Mouse (Mus musculus): ENCODE data around the gene Mob3a. TPM values are rescaled to one million over a fixed set of nuclear protein-coding genes. Genes with fewer than 3 reads are reported as not detected.

The Mob3a gene
- polyA plus RNA-seq, 1 experiment = 34.2 TPM

DNA sequence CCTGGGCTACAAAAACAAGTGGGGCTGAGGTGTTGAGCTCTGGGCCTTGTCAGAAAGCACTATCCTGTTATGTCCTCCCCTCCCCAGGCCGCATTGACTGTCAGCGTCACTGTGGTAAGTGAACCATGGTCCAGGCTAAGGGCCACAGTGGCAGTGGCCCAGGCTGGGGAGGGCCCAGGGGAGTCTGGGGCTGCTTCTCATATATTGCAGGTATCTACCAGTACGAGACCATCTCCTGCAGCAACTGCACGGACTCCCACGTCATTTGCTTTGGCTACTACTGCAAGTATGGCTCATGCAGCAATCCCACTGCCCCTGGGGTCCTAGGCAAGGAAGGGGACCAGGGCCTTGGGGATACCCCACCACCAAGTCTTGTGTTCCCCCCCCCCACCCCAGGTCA, 1.9 kb upstream of the Mob3a start:
- TF ChIP-seq CEBPB (IDR thresholded peaks at IDR 0.05; ENCODE audit: low read depth) (no peak), MYOD1 (IDR thresholded peaks at IDR 0.05; ENCODE audit: control insufficient read depth, insufficient read length, low read depth) (no peak), CTCF (IDR thresholded peaks at IDR 0.05; ENCODE audit: control insufficient read depth, insufficient read depth, insufficient read length) (no peak), FOSL1 (IDR thresholded peaks at IDR 0.05; ENCODE audit: insufficient read depth, low read length, poor library complexity, severe bottlenecking) (no peak), MYOG (IDR thresholded peaks at IDR 0.05; ENCODE audit: control insufficient read depth, extremely low read depth, insufficient read length) (no peak), MAX (IDR thresholded peaks at IDR 0.05) (no peak), USF1 (IDR thresholded peaks at IDR 0.05; ENCODE audit: low read depth) (no peak)
- Histone ChIP-seq H3K4me3 (ENCODE audit: insufficient read depth, poor library complexity, severe bottlenecking) (no peak overlapping the region), H3K79me3 (ENCODE audit: low read depth) (peaks cover 6% of the 10 kb centered on the region), H3K79me2 (ENCODE audit: control insufficient read depth, insufficient read depth) (peaks cover 22% of the 10 kb centered on the region), H3ac (ENCODE audit: control insufficient read depth, insufficient read length, low read depth) (peak overlapping the region; percentile 12), H3K27me3 (ENCODE audit: control insufficient read depth, insufficient read depth, insufficient read length) (no peaks in the 10 kb centered on the region), H3K36me3 (ENCODE audit: control insufficient read depth, insufficient read depth) (peaks cover 31% of the 10 kb centered on the region)

DNA sequence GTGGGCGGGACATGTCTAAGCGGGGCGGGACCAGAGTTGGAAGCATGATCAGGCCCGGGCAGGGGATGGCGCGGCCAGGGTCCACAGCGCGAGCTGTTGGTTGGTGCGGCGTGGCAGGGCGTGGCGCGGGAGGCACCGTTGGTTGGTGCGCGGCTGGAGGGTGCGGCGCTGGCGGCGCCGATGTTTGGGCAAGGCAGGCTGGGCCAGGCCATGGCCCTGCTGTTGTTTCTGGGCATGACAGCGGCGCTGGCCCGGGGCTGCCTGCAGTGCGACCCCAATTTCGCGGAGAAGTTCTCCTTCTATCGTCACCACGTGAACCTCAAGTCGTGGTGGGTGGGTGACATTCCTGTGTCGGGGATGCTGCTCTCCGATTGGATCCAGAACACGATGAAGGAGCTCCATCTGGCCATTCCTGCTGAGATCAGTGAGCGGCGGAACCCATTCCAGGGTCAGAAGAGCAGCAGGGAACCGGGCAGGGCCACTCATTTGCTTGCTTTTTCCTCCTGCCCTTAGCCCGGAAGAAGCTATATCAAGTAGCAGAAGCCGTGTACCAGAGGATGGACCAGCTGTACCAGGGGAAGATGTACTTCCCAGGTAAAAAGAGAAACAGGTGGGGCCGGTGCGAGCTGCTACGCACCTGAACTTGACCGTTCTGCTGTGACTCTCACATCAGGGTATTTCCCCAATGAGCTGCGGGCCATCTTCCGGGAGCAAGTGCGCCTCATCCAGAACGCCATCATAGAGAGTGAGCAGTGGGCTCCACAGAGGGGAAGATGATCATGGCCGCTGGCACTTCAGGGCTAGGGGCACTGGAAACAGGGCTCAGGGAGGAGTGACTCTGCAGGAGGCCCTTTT, 986 bp upstream of the Mob3a start:
- no peaks in the 10 kb centered on the region for H3K27me3 ChIP-seq (ENCODE audit: control insufficient read depth, insufficient read depth, insufficient read length)
- peak overlapping the region; percentile 48 for H3ac ChIP-seq (ENCODE audit: control insufficient read depth, insufficient read length, low read depth)
- peaks cover 6% of the 10 kb centered on the region for H3K79me3 ChIP-seq (ENCODE audit: low read depth)
- peaks cover 22% of the 10 kb centered on the region for H3K36me3 ChIP-seq (ENCODE audit: control insufficient read depth, insufficient read depth)
- peaks cover 31% of the 10 kb centered on the region for H3K79me2 ChIP-seq (ENCODE audit: control insufficient read depth, insufficient read depth)
- TF ChIP-seq USF1 (IDR thresholded peaks at IDR 0.05; ENCODE audit: low read depth) (no peak), MAX (IDR thresholded peaks at IDR 0.05) (peak; percentile 40), FOSL1 (IDR thresholded peaks at IDR 0.05; ENCODE audit: insufficient read depth, low read length, poor library complexity, severe bottlenecking) (no peak)
- peak overlapping the region; percentile 35 for H3K4me3 ChIP-seq (ENCODE audit: insufficient read depth, poor library complexity, severe bottlenecking)

DNA sequence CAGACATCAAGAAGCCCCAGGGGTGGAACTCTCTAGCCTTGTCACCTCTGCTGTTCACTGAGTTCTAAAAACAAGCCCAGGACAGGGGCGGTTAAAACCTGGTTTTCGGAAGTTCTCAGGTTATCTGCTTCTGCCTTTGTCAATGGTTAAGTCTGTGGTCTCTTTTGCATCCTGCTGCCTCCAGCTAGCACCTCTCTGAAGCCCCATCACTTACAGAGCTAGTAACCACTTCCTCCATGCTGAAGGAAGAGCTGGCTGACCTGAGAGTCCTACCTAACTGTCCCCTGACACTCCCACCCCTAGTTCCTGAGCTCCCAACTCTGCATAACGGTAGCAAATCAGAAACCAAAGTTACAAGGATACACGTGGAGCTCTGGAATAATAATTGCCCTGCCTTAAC, 1.0 kb downstream of the Mob3a start:
- Histone ChIP-seq H3ac (ENCODE audit: control insufficient read depth, insufficient read length, low read depth) (peak overlapping the region; percentile 38), H3K79me2 (ENCODE audit: control insufficient read depth, insufficient read depth) (peaks cover 31% of the 10 kb centered on the region), H3K79me3 (ENCODE audit: low read depth) (peaks cover 6% of the 10 kb centered on the region), H3K27me3 (ENCODE audit: control insufficient read depth, insufficient read depth, insufficient read length) (no peaks in the 10 kb centered on the region), H3K36me3 (ENCODE audit: control insufficient read depth, insufficient read depth) (peaks cover 17% of the 10 kb centered on the region), H3K4me3 (ENCODE audit: insufficient read depth, poor library complexity, severe bottlenecking) (peak overlapping the region; percentile 44)
- TF ChIP-seq MAX (IDR thresholded peaks at IDR 0.05) = no peak
- TF ChIP-seq FOSL1 (IDR thresholded peaks at IDR 0.05; ENCODE audit: insufficient read depth, low read length, poor library complexity, severe bottlenecking) = no peak
- TF ChIP-seq MYOG (IDR thresholded peaks at IDR 0.05; ENCODE audit: control insufficient read depth, extremely low read depth, insufficient read length) = no peak
- TF ChIP-seq MYOD1 (IDR thresholded peaks at IDR 0.05; ENCODE audit: control insufficient read depth, insufficient read length, low read depth) = no peak
- TF ChIP-seq CTCF (IDR thresholded peaks at IDR 0.05; ENCODE audit: control insufficient read depth, insufficient read depth, insufficient read length) = no peak
- TF ChIP-seq USF1 (IDR thresholded peaks at IDR 0.05; ENCODE audit: low read depth) = no peak
- TF ChIP-seq CEBPB (IDR thresholded peaks at IDR 0.05; ENCODE audit: low read depth) = no peak

DNA sequence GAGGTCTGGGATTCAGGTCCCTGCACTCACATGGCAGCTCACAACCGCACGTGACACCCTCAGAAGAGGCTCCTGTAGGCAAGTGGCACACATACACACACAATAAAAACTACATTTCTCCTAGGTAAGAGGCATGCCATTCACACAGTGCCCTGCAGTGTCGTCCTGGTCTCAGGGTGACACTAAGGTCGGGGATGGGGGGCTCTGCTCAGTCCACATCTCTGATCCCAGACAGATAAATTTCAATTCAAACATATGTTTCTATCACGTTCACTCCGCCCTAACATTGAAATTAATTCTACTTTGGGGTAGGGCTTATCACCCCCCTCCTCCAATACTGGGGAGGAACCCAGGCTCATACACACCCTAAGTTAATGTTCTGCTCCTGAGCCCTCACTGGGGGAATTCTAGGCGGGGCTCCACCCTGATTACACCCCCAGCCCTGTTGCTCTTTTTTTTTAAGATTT, 1.7 kb downstream of the Mob3a start:
- H3ac ChIP-seq (ENCODE audit: control insufficient read depth, insufficient read length, low read depth) = no peak overlapping the region
- peaks cover 6% of the 10 kb centered on the region for H3K79me3 ChIP-seq (ENCODE audit: low read depth)
- H3K4me3 ChIP-seq (ENCODE audit: insufficient read depth, poor library complexity, severe bottlenecking) = no peak overlapping the region
- peaks cover 17% of the 10 kb centered on the region for H3K36me3 ChIP-seq (ENCODE audit: control insufficient read depth, insufficient read depth)
- H3K27me3 ChIP-seq (ENCODE audit: control insufficient read depth, insufficient read depth, insufficient read length) = no peaks in the 10 kb centered on the region
- TF ChIP-seq MYOG (IDR thresholded peaks at IDR 0.05; ENCODE audit: control insufficient read depth, extremely low read depth, insufficient read length) (no peak), USF1 (IDR thresholded peaks at IDR 0.05; ENCODE audit: low read depth) (no peak), CEBPB (IDR thresholded peaks at IDR 0.05; ENCODE audit: low read depth) (no peak), FOSL1 (IDR thresholded peaks at IDR 0.05; ENCODE audit: insufficient read depth, low read length, poor library complexity, severe bottlenecking) (no peak), MYOD1 (IDR thresholded peaks at IDR 0.05; ENCODE audit: control insufficient read depth, insufficient read length, low read depth) (no peak), CTCF (IDR thresholded peaks at IDR 0.05; ENCODE audit: control insufficient read depth, insufficient read depth, insufficient read length) (no peak), MAX (IDR thresholded peaks at IDR 0.05) (no peak)
- peaks cover 31% of the 10 kb centered on the region for H3K79me2 ChIP-seq (ENCODE audit: control insufficient read depth, insufficient read depth)

DNA sequence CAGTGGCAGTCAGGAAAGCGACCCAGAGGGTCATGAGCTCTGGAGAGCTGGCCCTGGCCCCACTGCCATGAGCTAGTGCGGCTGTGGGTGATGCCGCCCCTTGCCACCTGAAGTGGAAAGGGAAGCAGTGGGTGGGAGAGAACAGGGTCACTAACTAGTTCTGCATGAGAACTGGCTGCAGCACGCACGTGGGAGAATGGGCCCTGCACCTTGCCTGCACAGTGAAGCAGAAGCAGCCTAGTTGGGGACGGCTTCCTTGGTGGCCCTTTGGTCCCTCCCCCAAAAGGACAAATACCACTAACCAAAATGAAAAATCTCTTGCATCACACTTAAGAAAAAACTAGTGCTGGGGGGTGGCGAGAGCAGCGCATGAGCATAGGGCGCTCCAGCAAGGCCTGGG, 3.2 kb downstream of the Mob3a start:
- no peak for TF ChIP-seq MAX (IDR thresholded peaks at IDR 0.05)
- TF ChIP-seq MYOD1 (IDR thresholded peaks at IDR 0.05; ENCODE audit: control insufficient read depth, insufficient read length, low read depth) = no peak
- no peak for TF ChIP-seq FOSL1 (IDR thresholded peaks at IDR 0.05; ENCODE audit: insufficient read depth, low read length, poor library complexity, severe bottlenecking)
- TF ChIP-seq CTCF (IDR thresholded peaks at IDR 0.05; ENCODE audit: control insufficient read depth, insufficient read depth, insufficient read length) = no peak
- no peak for TF ChIP-seq CEBPB (IDR thresholded peaks at IDR 0.05; ENCODE audit: low read depth)
- no peak for TF ChIP-seq MYOG (IDR thresholded peaks at IDR 0.05; ENCODE audit: control insufficient read depth, extremely low read depth, insufficient read length)
- no peak for TF ChIP-seq USF1 (IDR thresholded peaks at IDR 0.05; ENCODE audit: low read depth)
- Histone ChIP-seq H3K36me3 (ENCODE audit: control insufficient read depth, insufficient read depth) (peaks cover 17% of the 10 kb centered on the region), H3K27me3 (ENCODE audit: control insufficient read depth, insufficient read depth, insufficient read length) (no peaks in the 10 kb centered on the region), H3K79me2 (ENCODE audit: control insufficient read depth, insufficient read depth) (peaks cover 31% of the 10 kb centered on the region), H3ac (ENCODE audit: control insufficient read depth, insufficient read length, low read depth) (no peak overlapping the region), H3K79me3 (ENCODE audit: low read depth) (peaks cover 6% of the 10 kb centered on the region), H3K4me3 (ENCODE audit: insufficient read depth, poor library complexity, severe bottlenecking) (no peak overlapping the region)

Data from C2C12 (cell line).